Mouse (Mus musculus): Measurements from ENCODE around the gene Tnf.

GRCm38 (mm10) chr17:35154616-35155015 lies 47.2 kb downstream of the Tnf start:
- TF ChIP-seq CTCF (IDR thresholded peaks at IDR 0.05; ENCODE audit: low read depth) = no peak
- no peak for TF ChIP-seq EP300 (IDR thresholded peaks at IDR 0.05; ENCODE audit: low read depth)

Measured in heart, postnatal 0 days (tissue).